8 mouse cellular contexts compared by ENCODE assay signal in the genomic region with DNA sequence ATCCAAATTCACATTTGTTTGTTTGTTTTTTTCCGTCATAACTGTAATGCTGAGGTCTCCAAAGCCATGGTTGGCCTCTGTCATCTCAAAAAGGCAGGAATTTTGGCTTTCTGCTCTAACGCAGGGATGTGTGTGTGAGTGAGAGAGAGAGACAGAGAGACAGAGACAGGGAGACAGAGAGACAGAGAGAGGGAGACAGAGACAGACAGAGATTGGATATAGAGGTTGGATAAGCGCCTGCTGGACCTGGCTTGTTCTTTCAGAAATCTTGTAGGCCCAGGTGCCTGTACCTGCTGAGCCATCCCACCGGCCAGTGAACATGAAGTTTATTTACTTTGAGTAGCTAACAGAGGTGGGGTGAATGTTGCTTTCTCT. TPM values are rescaled to one million over a fixed set of nuclear protein-coding genes. Genes with fewer than 3 reads are reported as not detected.
A peak's percentile ranks its signal among the peaks of the same experiment; 100 is the strongest.
DNase-seq lines count a peak whose midpoint lies in the region; ATAC-seq and TF ChIP-seq lines count a peak whose summit lies in the region.

No protein-coding gene starts in this region.

- TF ChIP-seq CTCF in CH12.LX (conservative IDR thresholded peaks at IDR 0.05 in 1 of 2, IDR thresholded peaks at IDR 0.05 in 1 of 2; ENCODE audit: low read depth in 2 of 2, low read length in 2 of 2): no peak
- no peak for TF ChIP-seq CTCF in forebrain, postnatal 0 days (IDR thresholded peaks at IDR 0.05; ENCODE audit: low read depth)

- H3K27ac ChIP-seq in heart, embryonic 10.5 days: peak overlapping the region; percentile 99
- H3K27ac ChIP-seq in CH12.LX (ENCODE audit: insufficient read depth, low read depth) (no peak overlapping the region), macrophage (peak overlapping the region; percentile 81)
- no peak overlapping the region for H3K27ac ChIP-seq in forebrain, postnatal 0 days (ENCODE audit: low read depth, low read length)

- H3K9me3 ChIP-seq in heart, embryonic 10.5 days: no peaks in the 10 kb centered on the region
- no peaks in the 10 kb centered on the region for H3K9me3 ChIP-seq in CH12.LX (replicated peaks; ENCODE audit: low read length)
- H3K9me3 ChIP-seq in forebrain, postnatal 0 days (ENCODE audit: low read length): no peaks in the 10 kb centered on the region

- no peak for ATAC-seq in forebrain, postnatal 0 days

- H3K9ac ChIP-seq in CH12.LX (ENCODE audit: insufficient read depth, low read depth): peak overlapping the region; percentile 33; the same call in 1 of the 2 replicates
- peak overlapping the region; percentile 91; the same call in 1 of the 2 replicates for H3K9ac ChIP-seq in forebrain, postnatal 0 days

- TF ChIP-seq POLR2A in CH12.LX (IDR thresholded peaks at IDR 0.05; ENCODE audit: low read depth, low read length): no peak

- TF ChIP-seq RAD21 in CH12.LX (IDR thresholded peaks at IDR 0.05; ENCODE audit: low read depth, low read length): no peak

- H3K36me3 ChIP-seq in heart, embryonic 10.5 days: peaks cover 8% of the 10 kb centered on the region
- H3K36me3 ChIP-seq in CH12.LX (replicated peaks in 1 of 2; ENCODE audit: control insufficient read depth in 1 of 2, insufficient read depth in 1 of 2, low read length in 1 of 2): peaks cover 2 to 27% of the 10 kb centered on the region in 2 experiments
- H3K36me3 ChIP-seq in forebrain, postnatal 0 days (ENCODE audit: insufficient read depth): no peaks in the 10 kb centered on the region
- H3K36me3 ChIP-seq in macrophage (ENCODE audit: inconsistent target): no peaks in the 10 kb centered on the region; the same call in 1 of the 2 replicates

- H3K4me3 ChIP-seq in heart, embryonic 10.5 days: peak overlapping the region; percentile 95
- peak overlapping the region; percentile 33 to 97 (median 58) for H3K4me3 ChIP-seq in CH12.LX (replicated peaks in 1 of 3; ENCODE audit: low read depth in 2 of 3, low read length in 2 of 3, poor library complexity in 1 of 3)
- H3K4me3 ChIP-seq in forebrain, postnatal 0 days (ENCODE audit: low read depth, low read length): peak overlapping the region; percentile 93
- H3K4me3 ChIP-seq in macrophage (ENCODE audit: inconsistent target): peak overlapping the region; percentile 32

- WGBS in heart, embryonic 10.5 days: 35% methylated on average over 4 of the region's 4 CpGs
- WGBS in forebrain, postnatal 0 days: 32% methylated on average over 4 of the region's 4 CpGs
- 18% methylated on average over 4 of the region's 4 CpGs for WGBS in macrophage (ENCODE audit: missing documents)

- no peak for DNase-seq in heart, embryonic 10.5 days (ENCODE audit: low spot score)
- no peak for DNase-seq in heart, adult 9 months (ENCODE audit: low spot score in 2 of 2)
- DNase-seq in CH12.LX (ENCODE audit: extremely low read depth): no peak
- DNase-seq in forebrain, postnatal 0 days: no peak
- DNase-seq in urinary bladder, postnatal 36 days (ENCODE audit: low spot score in 2 of 2): no peak
- DNase-seq in gastrocnemius, adult 18-20 months (ENCODE audit: low spot score): no peak
- no peak for DNase-seq in layer of hippocampus, adult 9-10 months (ENCODE audit: low spot score)

- H3K79me2 ChIP-seq in CH12.LX (replicated peaks; ENCODE audit: control insufficient read depth, extremely low read depth, insufficient read depth, poor library complexity, severe bottlenecking) (peaks cover 13% of the 10 kb centered on the region), macrophage (ENCODE audit: inconsistent target) (peaks cover 27% of the 10 kb centered on the region)

- peaks cover 13% of the 10 kb centered on the region for H3K4me1 ChIP-seq in heart, embryonic 10.5 days
- H3K4me1 ChIP-seq in CH12.LX (ENCODE audit: control insufficient read depth in 1 of 2, insufficient read depth in 2 of 2): peaks cover 2 to 20% of the 10 kb centered on the region in 2 experiments; a peak in 3 of 4 replicates
- peaks cover 4% of the 10 kb centered on the region; the same call in 1 of the 2 replicates for H3K4me1 ChIP-seq in forebrain, postnatal 0 days (ENCODE audit: insufficient read depth)

- dilution Hi-C loops in CH12.LX (cut with MboI; ENCODE audit: extremely low pct_ligation_motif_present, extremely low pct_unique_long_range_greater_than_20kb, low sequenced_read_pairs): no loop called here

- H3K27me3 ChIP-seq in heart, embryonic 10.5 days (ENCODE audit: insufficient read depth, poor library complexity, severe bottlenecking): no peaks in the 10 kb centered on the region
- H3K27me3 ChIP-seq in CH12.LX (replicated peaks): no peaks in the 10 kb centered on the region
- no peaks in the 10 kb centered on the region for H3K27me3 ChIP-seq in forebrain, postnatal 0 days (ENCODE audit: insufficient read depth, low read length)

- no peak for TF ChIP-seq EP300 in CH12.LX (IDR thresholded peaks at IDR 0.05; ENCODE audit: low read length)

- peak overlapping the region; percentile 78 for H3K4me2 ChIP-seq in CH12.LX (ENCODE audit: insufficient read depth, low read depth, poor library complexity, severe bottlenecking)
- H3K4me2 ChIP-seq in forebrain, postnatal 0 days (ENCODE audit: low read depth): peak overlapping the region; percentile 18; the same call in 1 of the 2 replicates

- in situ Hi-C loops in CH12.LX (cut with MboI; ENCODE audit: low pct_ligation_motif_present, low pct_unique_long_range_greater_than_20kb, low sequenced_read_pairs): no loop called here

TF ChIP-seq in CH12.LX, 34 proteins besides CTCF, POLR2A, EP300 and RAD21:
- TF ChIP-seq CHD2 (IDR thresholded peaks at IDR 0.05; ENCODE audit: low read length): no peak
- TF ChIP-seq MAFK (IDR thresholded peaks at IDR 0.05; ENCODE audit: insufficient replicate concordance, low read length): no peak
- TF ChIP-seq MYC (IDR thresholded peaks at IDR 0.05; ENCODE audit: low read depth, low read length): no peak; the same call in 1 of the 2 replicates
- TF ChIP-seq ZKSCAN1 (IDR thresholded peaks at IDR 0.05; ENCODE audit: borderline replicate concordance, low read depth, low read length): no peak
- no peak for TF ChIP-seq RCOR1 (conservative IDR thresholded peaks at IDR 0.05; ENCODE audit: low read depth, low read length)
- no peak for TF ChIP-seq NELFE (IDR thresholded peaks at IDR 0.05; ENCODE audit: low read depth, low read length)
- no peak for TF ChIP-seq PAX5 (IDR thresholded peaks at IDR 0.05; ENCODE audit: low read length)
- TF ChIP-seq ZMIZ1 (IDR thresholded peaks at IDR 0.05; ENCODE audit: low read depth, low read length): no peak
- no peak for TF ChIP-seq HCFC1 (IDR thresholded peaks at IDR 0.05; ENCODE audit: low read depth, low read length)
- TF ChIP-seq SIN3A (IDR thresholded peaks at IDR 0.05; ENCODE audit: low read length): no peak
- no peak for TF ChIP-seq ETS1 (conservative IDR thresholded peaks at IDR 0.05; ENCODE audit: low read depth, low read length)
- TF ChIP-seq ELF1 (IDR thresholded peaks at IDR 0.05; ENCODE audit: low read depth, low read length): no peak
- TF ChIP-seq MAX (IDR thresholded peaks at IDR 0.05; ENCODE audit: low read length): no peak
- TF ChIP-seq ZNF384 (IDR thresholded peaks at IDR 0.05; ENCODE audit: low read depth, low read length): no peak
- no peak for TF ChIP-seq USF2 (conservative IDR thresholded peaks at IDR 0.05; ENCODE audit: low read depth, low read length)
- no peak for TF ChIP-seq ZC3H11A (IDR thresholded peaks at IDR 0.05; ENCODE audit: low read depth, low read length)
- no peak for TF ChIP-seq E2F4 (IDR thresholded peaks at IDR 0.05; ENCODE audit: insufficient replicate concordance, low read depth, low read length)
- no peak for TF ChIP-seq MEF2A (IDR thresholded peaks at IDR 0.05; ENCODE audit: borderline replicate concordance, low read depth, low read length)
- no peak for TF ChIP-seq CHD1 (IDR thresholded peaks at IDR 0.05; ENCODE audit: low read depth, low read length)
- TF ChIP-seq TCF12 (IDR thresholded peaks at IDR 0.05; ENCODE audit: low read depth, low read length): no peak

RNA-seq across cellular contexts. Expression of a gene that starts 0.3 kb away (rescaled TPM):
- polyA plus RNA-seq in heart, embryonic 10.5 days (2016; fragmentation: Nextera tagmentation; extraction: Ambion mirVana): 35.2 and 36.2 TPM in 2 replicates
- total RNA-seq in CH12.LX (2012; rRNA removed) (35.3 and 36.0 TPM in 2 replicates), CH12.LX (2014; rRNA removed) (39.9 and 44.0 TPM in 2 replicates)
- polyA plus RNA-seq in CH12.LX (2012; ENCODE audit: insufficient read length, low read depth) (41.8 and 53.2 TPM in 2 replicates), macrophage (2018) (55.7 to 65.9 TPM (median 64.1 TPM) in 3 replicates)
- 90.4 and 111 TPM in 2 replicates for total RNA-seq in forebrain, postnatal 0 days (2014; rRNA removed)
- 21.2 and 25.6 TPM in 2 replicates for polyA plus RNA-seq in forebrain, postnatal 0 days (2015; fragmentation: Nextera tagmentation; extraction: Ambion mirVana)
- total RNA-seq in macrophage (2018; cell fraction: chromatin; rRNA removed): 100 to 1,000 TPM; 156 to 345 (median 254) TPM
- 10 to 100 TPM; 49.1 to 84.1 (median 66.1) TPM for total RNA-seq in macrophage (2018; cell fraction: cytosol; rRNA removed)
- total RNA-seq in macrophage (2018; cell fraction: nucleus; rRNA removed): 100 to 1,000 TPM; 105 to 244 (median 149) TPM
- 100 to 1,000 TPM in 1 of 2 experiments, 10 to 100 TPM in 1; 94.2 to 106 TPM for total RNA-seq in gastrocnemius, adult 18-20 months (2021)

RNA-seq across cellular contexts. Expression of a gene that starts 10.4 kb away (rescaled TPM):
- 67.6 and 78.7 TPM in 2 replicates for polyA plus RNA-seq in heart, embryonic 10.5 days (2016; fragmentation: Nextera tagmentation; extraction: Ambion mirVana)
- total RNA-seq in CH12.LX (2012; rRNA removed): 30.4 and 36.5 TPM in 2 replicates
- total RNA-seq in CH12.LX (2014; rRNA removed): 68.7 and 72.7 TPM in 2 replicates
- polyA plus RNA-seq in CH12.LX (2012; ENCODE audit: insufficient read length, low read depth): 36.9 and 41.5 TPM in 2 replicates
- 180 and 182 TPM in 2 replicates for total RNA-seq in forebrain, postnatal 0 days (2014; rRNA removed)
- polyA plus RNA-seq in forebrain, postnatal 0 days (2015; fragmentation: Nextera tagmentation; extraction: Ambion mirVana): 117 and 165 TPM in 2 replicates
- 10 to 100 TPM in 17 of 26 experiments, 1 to 10 TPM in 9; 6.0 to 20.1 (median 12.4) TPM for total RNA-seq in macrophage (2018; cell fraction: chromatin; rRNA removed)
- total RNA-seq in macrophage (2018; cell fraction: cytosol; rRNA removed): 10 to 100 TPM; 19.6 to 43.2 (median 30.8) TPM
- total RNA-seq in macrophage (2018; cell fraction: nucleus; rRNA removed): 10 to 100 TPM; 13.5 to 55.0 (median 28.6) TPM
- 22.9 to 48.0 TPM (median 31.6 TPM) in 3 replicates for polyA plus RNA-seq in macrophage (2018)
- 10 to 100 TPM; 10.2 to 11.5 TPM for total RNA-seq in gastrocnemius, adult 18-20 months (2021)

Comparison
In these comparisons a context has a peak if more than half of its experiments do, and no peak if none do; other contexts are left out.
1. H3K27ac ChIP-seq: peak in heart, embryonic 10.5 days (single experiment) and macrophage (single experiment); none in CH12.LX (single experiment) and forebrain, postnatal 0 days (single experiment).
2. H3K4me3 ChIP-seq: peak in every context shown above with its lines; median percentile 95 in heart, embryonic 10.5 days; 93 in forebrain, postnatal 0 days; 58 in CH12.LX; 32 in macrophage.